Mouse (Mus musculus) CH12.LX (cell line): ENCODE data around the gene Ngef.
A peak's percentile ranks its signal among the peaks of the same experiment; 100 is the strongest.

ENCODE experiments used
- CTCF ChIP-seq, 2 experiments: IDR thresholded peaks in 1 of 2; conservative IDR thresholded peaks in 1 of 2; 2 replicates each; pipeline ENCODE4 v1.5.1; 2011 to 2012; ENCODE audit warnings: low read depth in 2 of 2, low read length in 2 of 2, improper control_type of control experiment in 1 of 2, inconsistent platforms in 1 of 2, mild to moderate bottlenecking in 1 of 2, moderate library complexity in 1 of 2
- E2F4 ChIP-seq: IDR thresholded peaks from 2 replicates; pipeline ENCODE4 v1.6.1; 2011; ENCODE audit warnings: low read depth, low read length, improper control_type of control experiment; ENCODE audit not compliant: insufficient replicate concordance
- KAT2A ChIP-seq: IDR thresholded peaks from 2 replicates; pipeline ENCODE4 v1.6.1; 2012; ENCODE audit warnings: low read length, improper control_type of control experiment, inconsistent platforms; ENCODE audit not compliant: insufficient replicate concordance
- MAX ChIP-seq: IDR thresholded peaks from 2 replicates; pipeline ENCODE4 v1.6.1; 2011; ENCODE audit warnings: low read length, improper control_type of control experiment
- POLR2A ChIP-seq: IDR thresholded peaks from 2 replicates; pipeline ENCODE4 v1.6.1; 2011; ENCODE audit warnings: low read depth, mild to moderate bottlenecking, improper control_type of control experiment, low read length
- ZC3H11A ChIP-seq: IDR thresholded peaks from 2 replicates; pipeline ENCODE4 v1.6.1; 2012; ENCODE audit warnings: low read depth, mild to moderate bottlenecking, inconsistent platforms, low read length, improper control_type of control experiment
- ZMIZ1 ChIP-seq: IDR thresholded peaks from 2 replicates; pipeline ENCODE4 v1.6.1; 2012; ENCODE audit warnings: low read depth, mild to moderate bottlenecking, inconsistent platforms, low read length, improper control_type of control experiment
- ZNF384 ChIP-seq: IDR thresholded peaks from 2 replicates; pipeline ENCODE4 v1.6.1; 2012; ENCODE audit warnings: low read depth, low read length, improper control_type of control experiment, inconsistent platforms

- TF ChIP-seq CTCF (conservative IDR thresholded peaks at IDR 0.05 in 1 of 2, IDR thresholded peaks at IDR 0.05 in 1 of 2; ENCODE audit: low read depth in 2 of 2, low read length in 2 of 2) (peak in 1 of 2 experiments; percentile 59; a peak in 2 of 4 replicates), POLR2A (no peak), E2F4 (no peak), ZC3H11A (no peak), MAX (no peak), ZMIZ1 (no peak), ZNF384 (no peak), KAT2A (no peak)
Measured at GRCm38 (mm10) chr1:87468321-87468720, 105.3 kb downstream of the Ngef start.
